Mouse (Mus musculus) myocyte (in vitro differentiated cells): ENCODE measurements at regions not wholly inside any gene's neighbourhood (a gene's known extent, or its start where the extent isn't known, plus 50 kb on each side); places are given as distances from the start of the nearest gene placed in this dataset.

Experiments
- H3K27me3 ChIP-seq: one replicate; pipeline ENCODE4 v1.6.1; 2011; ENCODE audit not compliant: control insufficient read depth, insufficient read depth, insufficient read length
- H3K36me3 ChIP-seq: one replicate; pipeline ENCODE4 v1.6.1; 2011; ENCODE audit not compliant: control insufficient read depth, insufficient read depth
- H3K4me2 ChIP-seq: one replicate; pipeline ENCODE4 v1.6.1; 2011; ENCODE audit warnings: low read depth, control low read depth
- H3K4me3 ChIP-seq: one replicate; pipeline ENCODE4 v1.5.1; 2011; ENCODE audit warnings: mild to moderate bottlenecking, control low read depth, moderate library complexity
- H3K79me2 ChIP-seq: one replicate; pipeline ENCODE4 v1.6.1; 2011; ENCODE audit not compliant: control insufficient read depth, insufficient read depth
- H3ac ChIP-seq: one replicate; pipeline ENCODE4 v1.6.1; 2011; ENCODE audit not compliant: control insufficient read depth, insufficient read length
- CEBPB ChIP-seq: IDR thresholded peaks from 2 replicates; pipeline ENCODE4 v1.6.1; 2011; ENCODE audit warnings: mild to moderate bottlenecking, moderate library complexity; ENCODE audit not compliant: poor library complexity, insufficient read depth, severe bottlenecking
- E2F4 ChIP-seq: IDR thresholded peaks from one replicate; pipeline ENCODE4 v1.6.1; 2011; ENCODE audit warnings: mild to moderate bottlenecking, control low read depth, moderate library complexity; ENCODE audit not compliant: insufficient read depth
- MAX ChIP-seq: IDR thresholded peaks from one replicate; pipeline ENCODE4 v1.6.1; 2011; ENCODE audit warnings: low read depth, mild to moderate bottlenecking, control low read depth
- MYOD1 ChIP-seq, 3 experiments: IDR thresholded peaks; one replicate each; pipeline ENCODE4 v1.6.1; 2011; ENCODE audit warnings: control low read depth in 2 of 3, low read depth in 2 of 3, mild to moderate bottlenecking in 2 of 3, moderate library complexity in 1 of 3; ENCODE audit not compliant: insufficient read length in 2 of 3, control insufficient read depth in 1 of 3
- MYOG ChIP-seq, 3 experiments: IDR thresholded peaks; one replicate each; pipeline ENCODE4 v1.6.1; 2011; ENCODE audit warnings: control low read depth in 2 of 3, low read depth in 2 of 3, mild to moderate bottlenecking in 2 of 3; ENCODE audit not compliant: insufficient read length in 2 of 3, control insufficient read depth in 1 of 3, insufficient read depth in 1 of 3
- POLR2A ChIP-seq: IDR thresholded peaks from one replicate; pipeline ENCODE4 v1.6.1; 2011; ENCODE audit warnings: low read depth, mild to moderate bottlenecking, control low read depth, moderate library complexity; ENCODE audit not compliant: insufficient read length
- POLR2AphosphoS2 ChIP-seq: IDR thresholded peaks from one replicate; pipeline ENCODE4 v1.6.1; 2011; ENCODE audit warnings: low read depth, control low read depth; ENCODE audit not compliant: insufficient read length
- REST ChIP-seq: IDR thresholded peaks from one replicate; pipeline ENCODE4 v1.6.1; 2011; ENCODE audit warnings: mild to moderate bottlenecking, control low read depth, moderate library complexity; ENCODE audit not compliant: insufficient read depth, insufficient read length
- SRF ChIP-seq: IDR thresholded peaks from one replicate; pipeline ENCODE4 v1.6.1; 2011; ENCODE audit warnings: low read depth; ENCODE audit not compliant: control insufficient read depth, insufficient read length
- TCF12 ChIP-seq: IDR thresholded peaks from one replicate; pipeline ENCODE4 v1.6.1; 2011; ENCODE audit warnings: mild to moderate bottlenecking, control low read depth; ENCODE audit not compliant: poor library complexity, insufficient read depth, severe bottlenecking
- TCF3 ChIP-seq: IDR thresholded peaks from one replicate; pipeline ENCODE4 v1.6.1; 2011; ENCODE audit warnings: low read depth, control low read depth; ENCODE audit not compliant: insufficient read length
- USF1 ChIP-seq: IDR thresholded peaks from one replicate; pipeline ENCODE4 v1.6.1; 2011; ENCODE audit warnings: low read depth, mild to moderate bottlenecking, control low read depth, moderate library complexity

DNA sequence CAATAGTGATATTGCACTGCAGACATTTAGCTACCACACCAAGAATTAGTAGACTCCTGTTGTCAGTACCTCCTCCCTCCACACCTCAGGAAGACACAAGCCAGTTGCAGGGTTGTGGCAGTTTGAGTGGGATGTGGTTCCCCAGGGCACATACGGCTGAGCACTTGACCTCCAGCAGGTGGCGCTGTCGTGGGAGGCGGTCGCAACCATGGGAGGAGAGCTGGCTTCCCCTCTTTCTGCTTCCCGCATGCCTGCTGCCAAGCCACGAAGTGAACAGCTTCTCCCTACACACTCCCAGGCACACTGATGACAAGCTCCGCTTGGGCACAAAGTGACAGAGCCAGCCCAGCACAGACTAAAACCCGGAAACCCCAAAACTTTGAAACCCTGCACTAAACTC lies 73.2 kb upstream of the Kctd3 start:
- H3K4me2 ChIP-seq = peak overlapping the region; percentile 53
- no peaks in the 10 kb centered on the region for H3K79me2 ChIP-seq
- H3ac ChIP-seq = no peak overlapping the region
- no peaks in the 10 kb centered on the region for H3K27me3 ChIP-seq
- no peak overlapping the region for H3K4me3 ChIP-seq
- TF ChIP-seq POLR2AphosphoS2 = no peak
- TF ChIP-seq CEBPB = no peak
- TF ChIP-seq REST = no peak
- no peak for TF ChIP-seq MAX
- TF ChIP-seq POLR2A = no peak
- TF ChIP-seq MYOD1 (IDR thresholded peaks at IDR 0.05; ENCODE audit: control insufficient read depth in 1 of 3, insufficient read length in 2 of 3, low read depth in 2 of 3) = no peak
- TF ChIP-seq MYOG (IDR thresholded peaks at IDR 0.05; ENCODE audit: control insufficient read depth in 1 of 3, insufficient read depth in 1 of 3, insufficient read length in 2 of 3, low read depth in 2 of 3) = no peak
- no peaks in the 10 kb centered on the region for H3K36me3 ChIP-seq

DNA sequence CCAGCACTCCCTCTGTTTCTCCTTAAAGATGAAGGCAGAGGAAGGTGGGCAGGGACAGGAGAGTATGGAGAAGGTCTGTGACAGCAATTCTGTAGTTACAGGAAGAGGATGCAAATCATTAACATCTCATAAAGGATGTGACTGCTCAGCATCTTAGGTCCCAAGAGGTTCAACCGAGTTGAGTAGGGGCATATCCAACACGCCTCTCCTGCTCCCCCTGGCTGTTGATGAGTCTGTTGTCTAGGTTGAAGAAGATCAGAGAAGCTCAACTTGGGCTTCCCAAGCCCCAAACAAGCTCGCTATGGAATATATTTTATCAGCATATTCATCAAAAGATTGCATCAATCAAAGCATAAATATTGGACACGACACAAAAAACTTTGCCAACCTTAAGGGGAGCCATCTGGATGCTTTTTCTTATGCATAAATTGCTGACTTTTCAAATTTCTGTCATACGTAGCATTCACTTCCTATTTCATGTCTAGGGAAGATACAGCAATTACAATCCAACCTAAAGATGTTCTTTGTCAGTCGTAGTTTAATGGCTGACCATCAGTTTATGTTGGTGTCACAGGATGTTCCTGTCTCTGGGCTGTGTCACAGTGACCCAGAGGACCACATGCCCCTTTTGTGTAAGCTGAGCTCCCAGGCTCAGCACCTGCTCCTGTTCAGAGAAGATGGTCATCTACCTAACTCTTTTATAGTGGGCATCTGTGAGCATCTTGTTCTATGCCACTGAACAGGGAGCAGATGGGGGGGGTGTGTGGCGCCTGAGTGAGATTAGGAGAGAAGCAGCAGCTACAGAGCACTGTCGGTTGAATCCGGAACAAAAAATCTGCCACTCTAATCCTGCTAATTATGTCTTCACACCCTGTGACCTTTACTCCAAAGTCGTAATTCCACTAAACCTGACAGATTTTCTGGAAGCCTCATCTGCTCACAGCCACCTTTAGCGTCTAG lies 72.1 kb upstream of the Kctd3 start:
- Histone ChIP-seq H3K79me2 (no peaks in the 10 kb centered on the region), H3K27me3 (no peaks in the 10 kb centered on the region), H3ac (no peak overlapping the region), H3K36me3 (no peaks in the 10 kb centered on the region), H3K4me3 (no peak overlapping the region), H3K4me2 (no peak overlapping the region)
- TF ChIP-seq POLR2A (no peak), MAX (no peak), E2F4 (no peak), MYOG (IDR thresholded peaks at IDR 0.05; ENCODE audit: control insufficient read depth in 1 of 3, insufficient read depth in 1 of 3, insufficient read length in 2 of 3, low read depth in 2 of 3) (no peak), TCF12 (no peak), MYOD1 (IDR thresholded peaks at IDR 0.05; ENCODE audit: control insufficient read depth in 1 of 3, insufficient read length in 2 of 3, low read depth in 2 of 3) (no peak), SRF (no peak), USF1 (no peak), REST (no peak), CEBPB (no peak), TCF3 (no peak), POLR2AphosphoS2 (no peak)

DNA sequence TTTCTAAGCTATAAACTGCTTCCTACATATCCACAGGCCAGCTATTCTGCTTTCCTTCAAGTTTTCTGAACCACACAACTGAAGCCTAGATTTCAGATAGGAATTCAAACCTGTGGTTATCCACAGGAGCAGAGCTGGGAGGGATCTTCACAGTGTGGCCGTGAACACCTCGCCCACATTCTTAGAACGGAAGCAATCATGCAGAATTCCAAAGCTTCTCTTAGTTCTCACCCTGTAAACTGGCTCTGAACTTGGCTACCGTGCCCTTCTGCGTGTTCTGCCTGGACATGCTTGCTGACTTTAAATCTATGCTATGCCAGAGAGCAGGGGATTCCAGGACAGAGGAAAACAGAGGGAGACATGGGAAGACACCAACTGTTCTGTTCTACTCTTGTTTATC lies 70.2 kb upstream of the Kctd3 start:
- H3K36me3 ChIP-seq = no peaks in the 10 kb centered on the region
- no peak overlapping the region for H3K4me2 ChIP-seq
- H3K79me2 ChIP-seq = no peaks in the 10 kb centered on the region
- no peak overlapping the region for H3ac ChIP-seq
- H3K27me3 ChIP-seq = no peaks in the 10 kb centered on the region
- TF ChIP-seq REST (no peak), SRF (no peak), TCF3 (no peak), MYOD1 (IDR thresholded peaks at IDR 0.05; ENCODE audit: control insufficient read depth in 1 of 3, insufficient read length in 2 of 3, low read depth in 2 of 3) (no peak), MYOG (IDR thresholded peaks at IDR 0.05; ENCODE audit: control insufficient read depth in 1 of 3, insufficient read depth in 1 of 3, insufficient read length in 2 of 3, low read depth in 2 of 3) (no peak), USF1 (no peak)
- no peak overlapping the region for H3K4me3 ChIP-seq

DNA sequence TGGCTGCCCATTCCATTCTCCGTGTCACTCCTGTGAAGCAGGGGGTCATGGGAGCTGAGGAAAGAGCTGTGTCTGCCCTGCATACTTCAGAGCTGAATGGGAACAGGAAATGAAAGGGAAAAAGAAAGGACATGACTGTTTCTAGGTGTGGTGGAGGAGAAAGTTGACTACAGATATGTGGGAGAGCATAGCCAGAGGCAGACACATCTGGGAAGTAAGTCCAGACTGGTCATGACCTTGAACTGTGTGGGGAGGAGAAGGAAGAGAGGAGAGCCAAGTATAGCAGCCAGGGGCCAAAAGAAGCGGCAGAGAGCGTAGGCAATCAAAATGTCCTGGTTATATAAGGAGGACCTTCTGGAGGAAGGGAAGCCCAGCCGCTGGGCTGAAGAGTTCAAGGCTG lies 68.6 kb upstream of the Kctd3 start:
- TF ChIP-seq CEBPB (no peak), POLR2A (no peak), POLR2AphosphoS2 (no peak), USF1 (no peak), SRF (no peak), MYOG (IDR thresholded peaks at IDR 0.05; ENCODE audit: control insufficient read depth in 1 of 3, insufficient read depth in 1 of 3, insufficient read length in 2 of 3, low read depth in 2 of 3) (no peak), MAX (no peak), MYOD1 (IDR thresholded peaks at IDR 0.05; ENCODE audit: control insufficient read depth in 1 of 3, insufficient read length in 2 of 3, low read depth in 2 of 3) (no peak), REST (no peak), TCF3 (no peak), TCF12 (no peak), E2F4 (no peak)
- H3ac ChIP-seq = no peak overlapping the region
- H3K27me3 ChIP-seq = no peaks in the 10 kb centered on the region
- H3K79me2 ChIP-seq = no peaks in the 10 kb centered on the region
- no peak overlapping the region for H3K4me2 ChIP-seq
- H3K4me3 ChIP-seq = no peak overlapping the region
- no peaks in the 10 kb centered on the region for H3K36me3 ChIP-seq

DNA sequence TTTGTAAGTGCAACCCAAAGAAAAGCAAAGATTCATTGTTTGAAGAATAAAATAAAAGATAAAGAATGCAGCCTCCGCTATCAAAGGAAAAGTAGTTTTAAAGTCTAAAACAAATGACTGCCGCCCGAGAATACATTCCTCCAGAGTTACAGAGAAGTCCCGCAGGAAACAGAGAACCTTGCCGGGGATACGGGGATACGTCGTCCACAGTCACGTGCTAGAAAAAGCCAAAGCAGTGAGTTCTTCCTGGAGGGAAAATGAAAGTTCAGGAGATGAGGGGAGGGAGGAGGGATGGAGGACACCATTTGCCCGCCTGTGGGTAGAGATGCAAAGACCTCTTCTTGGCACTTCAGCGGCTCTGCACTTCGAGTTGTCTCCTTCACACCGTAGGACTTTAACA lies 68.0 kb upstream of the Kctd3 start:
- Histone ChIP-seq H3K27me3 (no peaks in the 10 kb centered on the region), H3K36me3 (no peaks in the 10 kb centered on the region), H3ac (no peak overlapping the region), H3K4me2 (no peak overlapping the region), H3K4me3 (no peak overlapping the region), H3K79me2 (no peaks in the 10 kb centered on the region)
- TF ChIP-seq TCF12 = no peak
- no peak for TF ChIP-seq E2F4
- no peak for TF ChIP-seq MYOG (IDR thresholded peaks at IDR 0.05; ENCODE audit: control insufficient read depth in 1 of 3, insufficient read depth in 1 of 3, insufficient read length in 2 of 3, low read depth in 2 of 3)
- no peak for TF ChIP-seq REST
- TF ChIP-seq POLR2AphosphoS2 = no peak
- no peak for TF ChIP-seq TCF3
- TF ChIP-seq POLR2A = no peak
- TF ChIP-seq CEBPB = no peak
- TF ChIP-seq USF1 = no peak
- no peak for TF ChIP-seq MAX
- TF ChIP-seq SRF = no peak
- TF ChIP-seq MYOD1 (IDR thresholded peaks at IDR 0.05; ENCODE audit: control insufficient read depth in 1 of 3, insufficient read length in 2 of 3, low read depth in 2 of 3) = no peak
